ENCODE assay signal across 11 mouse cellular contexts in genomic region chr6:137641642-137642041, GRCm38 (mm10).
"Had no signal": no experiment of that assay in that cellular context is flagged by ENCODE, and none has a peak within 500 bp of the region (broad histone marks: within the 10 kb centered on the region; RNA-seq: fewer than 3 reads in every experiment).

No protein-coding gene starts in this region.

- DNase-seq: liver, postnatal 0 days; lung, adult 2 months; lung, postnatal 4 days; retina, postnatal 1 day; right cerebral cortex, adult 18-20 months; right cerebral cortex, postnatal 25 days; right cerebral cortex, postnatal 4 days; spleen, adult 18-20 months; thymus, adult 18-20 months; thymus, postnatal 14 days; thymus, postnatal 36 days had no signal
